Comparison of ENCODE assay signal across 8 mouse cellular contexts in the genomic region with DNA sequence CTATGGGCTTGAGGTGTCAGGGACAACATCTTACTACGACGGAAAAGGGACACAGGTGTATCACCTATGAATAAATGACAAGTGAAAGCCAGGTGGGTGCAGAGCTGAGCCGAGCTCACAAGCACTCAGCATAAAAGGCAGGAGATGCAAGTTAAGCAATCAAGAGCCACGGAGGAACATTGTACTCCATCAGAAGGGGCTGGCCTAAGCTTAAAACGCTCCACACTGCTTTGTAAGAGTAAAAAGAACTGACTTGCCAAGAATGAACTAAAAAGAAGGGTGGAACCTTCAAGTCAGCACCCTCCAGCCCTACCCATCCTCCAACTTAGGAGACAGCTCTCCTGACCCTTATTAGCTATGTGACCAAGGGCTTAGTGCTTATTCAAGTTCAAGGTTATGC. TPM values are rescaled to one million over a fixed set of nuclear protein-coding genes. Genes with fewer than 3 reads are reported as not detected.
DNase-seq lines count a peak whose midpoint lies in the region; ATAC-seq and TF ChIP-seq lines count a peak whose summit lies in the region.

No protein-coding gene starts in this region.

- 53% methylated on average over 5 of the region's 5 CpGs for WGBS in kidney, postnatal 0 days
- WGBS in intestine, postnatal 0 days, result 36% methylated on average over 5 of the region's 5 CpGs
- 59% methylated on average over 5 of the region's 5 CpGs for WGBS in neural tube, embryonic 13.5 days

- no peak overlapping the region for H3K9ac ChIP-seq in kidney, postnatal 0 days (ENCODE audit: low read depth, low read length)
- no peak overlapping the region for H3K9ac ChIP-seq in intestine, postnatal 0 days (ENCODE audit: low read depth, low read length)
- H3K9ac ChIP-seq in neural tube, embryonic 13.5 days, result 0 out of 2 replicates have a peak overlapping the region, but pooled peaks have one; percentile 13

- H3K9me3 ChIP-seq in kidney, postnatal 0 days (replicated peaks; ENCODE audit: low read length), result no peaks in the 10 kb centered on the region
- H3K9me3 ChIP-seq in intestine, postnatal 0 days (ENCODE audit: control insufficient read depth), result no peaks in the 10 kb centered on the region
- H3K9me3 ChIP-seq in neural tube, embryonic 13.5 days, result no peaks in the 10 kb centered on the region

- ATAC-seq in kidney, postnatal 0 days (replicated peaks; ENCODE audit: low FRiP score, low read depth), result peak; percentile 18
- 0 out of 2 replicates have a peak, but pooled peaks have one; percentile 4 for ATAC-seq in intestine, postnatal 0 days
- no peak for ATAC-seq in neural tube, embryonic 13.5 days (ENCODE audit: low read depth)
- ATAC-seq in CD4-positive, CD25-positive, alpha-beta regulatory T cell, adult 4 months, result no peak

- TF ChIP-seq POLR2A in embryonic fibroblast, embryonic 13.5 days (IDR thresholded peaks at IDR 0.05; ENCODE audit: low read depth, low read length), result no peak

- DNase-seq in kidney, postnatal 0 days (ENCODE audit: low spot score), result no peak
- no peak for DNase-seq in kidney, postnatal 4 days
- no peak for DNase-seq in cerebellum, adult 8-10 months
- DNase-seq in urinary bladder, postnatal 14 days (ENCODE audit: low spot score), result no peak

- H3K27me3 ChIP-seq in kidney, postnatal 0 days (ENCODE audit: insufficient read depth, low read length), result no peaks in the 10 kb centered on the region
- no peaks in the 10 kb centered on the region for H3K27me3 ChIP-seq in intestine, postnatal 0 days (replicated peaks; ENCODE audit: control insufficient read depth, insufficient read depth, low read length)
- no peaks in the 10 kb centered on the region for H3K27me3 ChIP-seq in neural tube, embryonic 13.5 days

- H3K4me1 ChIP-seq in kidney, postnatal 0 days (replicated peaks; ENCODE audit: insufficient read depth, low read length), result peaks cover 36% of the 10 kb centered on the region
- H3K4me1 ChIP-seq in embryonic fibroblast, embryonic 13.5 days (ENCODE audit: control insufficient read depth, insufficient read depth, low read length), result peaks cover 43% of the 10 kb centered on the region
- H3K4me1 ChIP-seq in intestine, postnatal 0 days (replicated peaks; ENCODE audit: control insufficient read depth, insufficient read depth, low read length), result peaks cover 33% of the 10 kb centered on the region
- peaks cover 71% of the 10 kb centered on the region for H3K4me1 ChIP-seq in neural tube, embryonic 13.5 days (replicated peaks)

- peak overlapping the region; percentile 30; the same call in 1 of the 2 replicates for H3K4me2 ChIP-seq in kidney, postnatal 0 days (ENCODE audit: low read length)
- H3K4me2 ChIP-seq in intestine, postnatal 0 days (replicated peaks; ENCODE audit: low read depth), result peak overlapping the region; percentile 51; the same call in 1 of the 2 replicates
- peak overlapping the region; percentile 21 for H3K4me2 ChIP-seq in neural tube, embryonic 13.5 days

- H3K4me3 ChIP-seq in kidney, postnatal 0 days (replicated peaks; ENCODE audit: low read depth, low read length), result no peak overlapping the region
- no peak overlapping the region for H3K4me3 ChIP-seq in embryonic fibroblast, embryonic 13.5 days (ENCODE audit: insufficient read depth, low read length)
- H3K4me3 ChIP-seq in intestine, postnatal 0 days (ENCODE audit: low read depth, low read length), result no peak overlapping the region
- no peak overlapping the region for H3K4me3 ChIP-seq in neural tube, embryonic 13.5 days

- TF ChIP-seq CTCF in kidney, postnatal 0 days (IDR thresholded peaks at IDR 0.05; ENCODE audit: low read depth), result no peak
- no peak for TF ChIP-seq CTCF in embryonic fibroblast, embryonic 13.5 days (IDR thresholded peaks at IDR 0.05; ENCODE audit: borderline replicate concordance, insufficient read depth, low read length)
- TF ChIP-seq CTCF in intestine, postnatal 0 days (IDR thresholded peaks at IDR 0.05; ENCODE audit: low read depth), result no peak

- peak overlapping the region; percentile 93 for H3K27ac ChIP-seq in kidney, postnatal 0 days
- H3K27ac ChIP-seq in embryonic fibroblast, embryonic 13.5 days (ENCODE audit: insufficient read depth, low read length), result peak overlapping the region; percentile 68
- peak overlapping the region; percentile 84 for H3K27ac ChIP-seq in intestine, postnatal 0 days (ENCODE audit: low read depth, low read length)
- H3K27ac ChIP-seq in neural tube, embryonic 13.5 days (replicated peaks), result peak overlapping the region; percentile 94

- H3K36me3 ChIP-seq in kidney, postnatal 0 days (ENCODE audit: insufficient read depth, low read length), result peaks cover 8% of the 10 kb centered on the region; the same call in 1 of the 2 replicates
- peaks cover 8% of the 10 kb centered on the region; the same call in 1 of the 2 replicates for H3K36me3 ChIP-seq in intestine, postnatal 0 days (ENCODE audit: control insufficient read depth, insufficient read depth)
- H3K36me3 ChIP-seq in neural tube, embryonic 13.5 days, result 0 out of 2 replicates have a peak, but pooled peaks cover 5% of the 10 kb centered on the region

RNA-seq across cellular contexts. Expression of a gene that starts 10.7 kb away (rescaled TPM):
- polyA plus RNA-seq in kidney, postnatal 0 days (2015; fragmentation: Nextera tagmentation; extraction: Ambion mirVana), result 146 and 176 TPM in 2 replicates
- polyA plus RNA-seq in embryonic fibroblast, embryonic 13.5 days (2011; ENCODE audit: insufficient read length, low read depth, missing spikeins), result 288 and 364 TPM in 2 replicates
- 86.9 and 89.2 TPM in 2 replicates for polyA plus RNA-seq in intestine, postnatal 0 days (2015; fragmentation: Nextera tagmentation; extraction: Ambion mirVana)
- 104 and 106 TPM in 2 replicates for polyA plus RNA-seq in neural tube, embryonic 13.5 days (2015; fragmentation: Nextera tagmentation; extraction: Ambion mirVana)
- polyA plus RNA-seq in CD4-positive, CD25-positive, alpha-beta regulatory T cell, adult 4 months (2017; shearing (Covaris generic)), result 100 to 1,000 TPM; 387 to 504 TPM

RNA-seq across cellular contexts. Expression of a gene that starts 55.4 kb away (rescaled TPM):
- 2.4 and 2.5 TPM in 2 replicates for polyA plus RNA-seq in kidney, postnatal 0 days (2015; fragmentation: Nextera tagmentation; extraction: Ambion mirVana)
- 0.43 and 0.61 TPM in 2 replicates for polyA plus RNA-seq in embryonic fibroblast, embryonic 13.5 days (2011; ENCODE audit: insufficient read length, low read depth, missing spikeins)
- 3.5 and 4.2 TPM in 2 replicates for polyA plus RNA-seq in intestine, postnatal 0 days (2015; fragmentation: Nextera tagmentation; extraction: Ambion mirVana)
- 0.50 and 0.63 TPM in 2 replicates for polyA plus RNA-seq in neural tube, embryonic 13.5 days (2015; fragmentation: Nextera tagmentation; extraction: Ambion mirVana)
- 10 to 100 TPM; 68.2 to 80.6 TPM for polyA plus RNA-seq in CD4-positive, CD25-positive, alpha-beta regulatory T cell, adult 4 months (2017; shearing (Covaris generic))

RNA-seq across cellular contexts. Expression of a gene that starts 59.8 kb away (rescaled TPM):
- polyA plus RNA-seq in kidney, postnatal 0 days (2015; fragmentation: Nextera tagmentation; extraction: Ambion mirVana), result 17.5 and 20.3 TPM in 2 replicates
- polyA plus RNA-seq in embryonic fibroblast, embryonic 13.5 days (2011; ENCODE audit: insufficient read length, low read depth, missing spikeins), result 14.4 and 18.4 TPM in 2 replicates
- 29.9 and 30.3 TPM in 2 replicates for polyA plus RNA-seq in intestine, postnatal 0 days (2015; fragmentation: Nextera tagmentation; extraction: Ambion mirVana)
- polyA plus RNA-seq in neural tube, embryonic 13.5 days (2015; fragmentation: Nextera tagmentation; extraction: Ambion mirVana), result 16.1 and 17.3 TPM in 2 replicates
- polyA plus RNA-seq in CD4-positive, CD25-positive, alpha-beta regulatory T cell, adult 4 months (2017; shearing (Covaris generic)), result 100 to 1,000 TPM in 1 of 2 experiments, 10 to 100 TPM in 1; 97.4 to 167 TPM

Comparison
In these comparisons a context has a peak if more than half of its experiments do, and no peak if none do; other contexts are left out.
1. ATAC-seq: peak in kidney, postnatal 0 days (single experiment) and intestine, postnatal 0 days (single experiment); none in neural tube, embryonic 13.5 days (single experiment) and CD4-positive, CD25-positive, alpha-beta regulatory T cell, adult 4 months (single experiment).
2. RNA of a gene that starts 55.4 kb away (polyA plus RNA-seq): 68.2 to 80.6 TPM in CD4-positive, CD25-positive, alpha-beta regulatory T cell, adult 4 months; 3.5 to 4.2 TPM in intestine, postnatal 0 days, 2.4 to 2.5 TPM in kidney, postnatal 0 days, 0.43 to 0.61 TPM in embryonic fibroblast, embryonic 13.5 days and 0.50 to 0.63 TPM in neural tube, embryonic 13.5 days; every median in the first group is over 10 times any median in the second.
3. Peak in every context shown above with its lines, with median percentiles within 50 percentile points of each other: H3K27ac ChIP-seq and H3K4me2 ChIP-seq.